Mouse (Mus musculus): ENCODE data around the gene Parn. TPM values are rescaled to one million over a fixed set of nuclear protein-coding genes. Genes with fewer than 3 reads are reported as not detected.
A peak's percentile ranks its signal among the peaks of the same experiment; 100 is the strongest.

The Parn gene
- polyA plus RNA-seq, 1 experiment from 2014 or later, result 34.3 TPM

DNA sequence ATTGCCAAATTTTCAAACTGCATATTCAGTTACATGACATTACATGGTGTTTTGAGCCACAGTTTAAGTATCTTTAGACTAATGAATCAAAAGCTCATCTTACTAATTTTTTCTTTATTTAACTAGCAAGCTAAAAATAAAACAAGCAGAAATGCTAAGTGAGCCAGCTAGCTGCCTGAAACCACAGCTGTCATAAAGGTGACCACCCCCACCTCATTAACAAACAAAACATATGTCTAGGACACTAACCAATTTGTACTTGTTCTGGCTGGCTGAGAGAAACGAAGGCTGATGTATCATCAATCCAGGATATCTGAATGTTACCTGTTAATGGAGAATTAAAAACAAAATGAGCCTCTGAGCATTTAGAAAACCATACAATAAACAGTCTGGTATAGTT is 65.2 kb downstream of the Parn start:
- DNase-seq (ENCODE audit: low read depth, low spot score), result no peak
- TF ChIP-seq CTCF (IDR thresholded peaks at IDR 0.05), result no peak
- no peaks in the 10 kb centered on the region for H3K27me3 ChIP-seq
- POLR2A ChIA-PET, result no interaction called here
- CTCF ChIA-PET, result interaction anchor here (1.2 kb wide), 1 partner anchor 8 kb away, joined by 3 read pairs; no protein-coding TSS in a partner anchor
- in situ Hi-C loops (cut with MboI; ENCODE audit: low pct_unique_long_range_greater_than_20kb), result loop anchor here (10.0 kb wide), 1 partner anchor 158 kb away; no protein-coding TSS in a partner anchor
- ATAC-seq, result no peak

- ChIA-PET CTCF (interaction anchor here (1.3 to 1.7 kb wide), 2 partner anchors 17 to 30 kb away, joined by 4 read pairs; no protein-coding TSS in a partner anchor), POLR2A (interaction anchor here (1.4 kb wide), 1 partner anchor 22 kb away, joined by 4 read pairs; no protein-coding TSS in a partner anchor)
- TF ChIP-seq CTCF (IDR thresholded peaks at IDR 0.05), result no peak
- no peaks in the 10 kb centered on the region for H3K27me3 ChIP-seq
- peak; percentile 74 for ATAC-seq
- no peak for DNase-seq (ENCODE audit: low read depth, low spot score)
- in situ Hi-C loops (cut with MboI; ENCODE audit: low pct_unique_long_range_greater_than_20kb), result no loop called here
These were observed 78.9 kb downstream of the Parn start for GRCm38 (mm10) chr16:13589049-13589408.

GRCm38 (mm10) chr16:13588182-13589048 is 79.6 kb downstream of the Parn start:
- ChIA-PET POLR2A (interaction anchor here (1.4 kb wide), 1 partner anchor 23 kb away, joined by 4 read pairs; no protein-coding TSS in a partner anchor), CTCF (interaction anchor here (1.2 to 1.7 kb wide), 3 partner anchors 18 to 50 kb away, joined by 3 to 4 read pairs (median 4); no protein-coding TSS in a partner anchor)
- DNase-seq (ENCODE audit: low read depth, low spot score) (no peak), ATAC-seq (peak; percentile 47)
- TF ChIP-seq CTCF (IDR thresholded peaks at IDR 0.05), result no peak
- no peaks in the 10 kb centered on the region for H3K27me3 ChIP-seq
- in situ Hi-C loops (cut with MboI; ENCODE audit: low pct_unique_long_range_greater_than_20kb), result no loop called here

DNA sequence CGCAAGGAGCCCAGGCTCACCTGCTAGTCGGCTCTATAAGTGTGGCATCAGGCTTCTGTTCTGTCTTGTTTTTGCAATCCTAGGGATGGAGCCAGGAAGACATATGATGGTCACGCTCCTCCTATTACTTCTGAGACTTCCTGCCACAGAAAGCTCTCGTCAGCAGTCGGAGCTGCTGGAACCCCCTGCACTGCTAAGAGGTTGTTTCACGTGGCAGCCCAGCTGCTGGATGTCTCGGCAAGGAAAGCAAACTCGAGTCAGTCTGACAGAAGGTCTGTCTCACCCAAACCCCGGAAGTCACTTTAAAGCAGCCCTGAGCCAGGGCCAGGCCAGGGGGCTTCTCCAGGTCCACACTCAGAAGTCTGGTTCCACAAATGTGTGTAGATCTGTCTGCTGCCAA is 82.7 kb downstream of the Parn start:
- no peak for TF ChIP-seq CTCF (IDR thresholded peaks at IDR 0.05)
- ChIA-PET CTCF (no interaction called here), POLR2A (no interaction called here)
- H3K27me3 ChIP-seq, result no peaks in the 10 kb centered on the region
- DNase-seq (ENCODE audit: low read depth, low spot score) (no peak), ATAC-seq (no peak)
- in situ Hi-C loops (cut with MboI; ENCODE audit: low pct_unique_long_range_greater_than_20kb), result no loop called here

GRCm38 (mm10) chr16:13580784-13581183 is 87.2 kb downstream of the Parn start:
- ChIA-PET CTCF (interaction anchor here (0.9 kb wide), 1 partner anchor 28 kb away, joined by 3 read pairs; no protein-coding TSS in a partner anchor), POLR2A (interaction anchor here (0.6 kb wide), 1 partner anchor 32 kb away, joined by 3 read pairs; no protein-coding TSS in a partner anchor)
- in situ Hi-C loops (cut with MboI; ENCODE audit: low pct_unique_long_range_greater_than_20kb), result no loop called here
- DNase-seq (ENCODE audit: low read depth, low spot score), result no peak
- no peak for ATAC-seq
- H3K27me3 ChIP-seq, result no peaks in the 10 kb centered on the region
- TF ChIP-seq CTCF (IDR thresholded peaks at IDR 0.05), result peak; percentile 63

DNA sequence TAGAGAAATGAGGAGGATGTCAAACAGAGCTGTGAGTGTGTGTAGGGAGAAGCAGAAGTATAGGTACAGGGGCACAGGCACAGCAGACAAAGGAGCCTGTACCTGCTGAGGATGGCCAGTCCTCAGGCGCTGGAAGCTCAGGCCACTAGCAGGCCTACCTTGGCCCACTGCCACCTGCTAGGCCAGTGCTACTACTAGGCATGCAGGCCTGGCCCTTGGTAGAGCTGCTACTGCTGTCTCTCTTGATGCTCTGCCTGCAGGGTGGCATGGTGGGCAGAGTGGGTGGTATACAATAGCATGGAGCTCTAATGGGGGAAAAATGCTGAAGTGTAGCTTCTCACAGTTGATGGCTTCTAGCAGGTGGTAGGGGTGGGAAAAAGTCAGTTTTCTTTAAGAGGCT is 88.0 kb downstream of the Parn start:
- POLR2A ChIA-PET, result no interaction called here
- H3K27me3 ChIP-seq, result no peaks in the 10 kb centered on the region
- in situ Hi-C loops (cut with MboI; ENCODE audit: low pct_unique_long_range_greater_than_20kb), result no loop called here
- TF ChIP-seq CTCF (IDR thresholded peaks at IDR 0.05), result no peak
- CTCF ChIA-PET, result interaction anchor here (0.8 kb wide), 1 partner anchor 48 kb away, joined by 3 read pairs; no protein-coding TSS in a partner anchor
- ATAC-seq, result no peak
- DNase-seq (ENCODE audit: low read depth, low spot score), result no peak

- POLR2A ChIA-PET, result no interaction called here
- no peak for TF ChIP-seq CTCF (IDR thresholded peaks at IDR 0.05)
- no peak for DNase-seq (ENCODE audit: low read depth, low spot score)
- H3K27me3 ChIP-seq, result no peaks in the 10 kb centered on the region
- CTCF ChIA-PET, result no interaction called here
- ATAC-seq, result no peak
- in situ Hi-C loops (cut with MboI; ENCODE audit: low pct_unique_long_range_greater_than_20kb), result no loop called here
These were observed 92.7 kb downstream of the Parn start for GRCm38 (mm10) chr16:13575306-13575705.

DNA sequence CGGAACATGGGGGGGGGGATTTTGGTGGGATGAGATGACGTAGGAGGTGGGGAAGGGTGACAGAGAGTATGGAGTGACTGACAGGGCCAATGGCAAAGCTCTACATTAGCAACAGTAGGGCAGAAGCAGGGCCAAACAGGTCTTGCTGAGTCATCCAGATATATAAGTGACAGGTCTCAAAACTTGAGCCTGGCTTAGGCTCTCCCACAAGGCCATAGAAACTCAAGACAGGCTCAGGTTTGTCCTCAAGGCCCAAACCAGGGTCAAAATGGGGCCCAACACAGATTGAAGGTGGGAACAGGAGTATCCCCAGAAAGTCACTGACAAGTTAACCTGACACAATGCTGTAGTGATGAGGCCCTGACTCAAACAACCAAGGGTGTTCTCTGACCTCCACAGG is 99.7 kb downstream of the Parn start:
- ChIA-PET POLR2A (no interaction called here), CTCF (no interaction called here)
- ATAC-seq (no peak), DNase-seq (ENCODE audit: low read depth, low spot score) (no peak)
- in situ Hi-C loops (cut with MboI; ENCODE audit: low pct_unique_long_range_greater_than_20kb), result no loop called here
- no peaks in the 10 kb centered on the region for H3K27me3 ChIP-seq
- TF ChIP-seq CTCF (IDR thresholded peaks at IDR 0.05), result no peak

DNA sequence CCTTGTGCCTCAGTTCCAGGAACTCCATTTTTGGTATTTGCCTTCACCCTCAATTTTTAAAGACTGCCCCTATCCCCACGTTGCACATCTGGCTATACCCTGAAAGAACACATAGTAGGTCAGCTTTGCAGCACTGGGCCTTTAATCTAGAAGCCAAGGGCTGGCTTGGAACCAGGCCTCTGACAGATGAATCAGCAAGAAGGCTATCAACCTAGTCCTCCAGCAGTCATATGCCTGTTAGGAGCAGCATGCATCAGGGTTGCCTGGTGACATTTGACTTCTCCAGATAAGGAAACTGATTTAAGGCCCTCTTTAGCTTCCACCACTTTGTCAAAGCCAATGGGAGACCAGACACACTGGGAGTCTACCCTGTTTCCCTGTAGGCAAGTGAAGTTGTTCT is 100.4 kb downstream of the Parn start:
- H3K27me3 ChIP-seq, result no peaks in the 10 kb centered on the region
- no peak for TF ChIP-seq CTCF (IDR thresholded peaks at IDR 0.05)
- in situ Hi-C loops (cut with MboI; ENCODE audit: low pct_unique_long_range_greater_than_20kb), result no loop called here
- ChIA-PET POLR2A (no interaction called here), CTCF (interaction anchor here (1.2 kb wide), 1 partner anchor 35 kb away, joined by 3 read pairs; no protein-coding TSS in a partner anchor)
- DNase-seq (ENCODE audit: low read depth, low spot score) (no peak), ATAC-seq (no peak)

- POLR2A ChIA-PET, result interaction anchor here (0.6 kb wide), 1 partner anchor 50 kb away, joined by 3 read pairs; no protein-coding TSS in a partner anchor
- in situ Hi-C loops (cut with MboI; ENCODE audit: low pct_unique_long_range_greater_than_20kb), result no loop called here
- ATAC-seq (no peak), DNase-seq (ENCODE audit: low read depth, low spot score) (no peak)
- CTCF ChIA-PET, result interaction anchor here (1.2 kb wide), 1 partner anchor 34 kb away, joined by 3 read pairs; no protein-coding TSS in a partner anchor
- H3K27me3 ChIP-seq, result no peaks in the 10 kb centered on the region
- TF ChIP-seq CTCF (IDR thresholded peaks at IDR 0.05), result no peak
These were observed 101.6 kb downstream of the Parn start for GRCm38 (mm10) chr16:13566351-13566750.

DNA sequence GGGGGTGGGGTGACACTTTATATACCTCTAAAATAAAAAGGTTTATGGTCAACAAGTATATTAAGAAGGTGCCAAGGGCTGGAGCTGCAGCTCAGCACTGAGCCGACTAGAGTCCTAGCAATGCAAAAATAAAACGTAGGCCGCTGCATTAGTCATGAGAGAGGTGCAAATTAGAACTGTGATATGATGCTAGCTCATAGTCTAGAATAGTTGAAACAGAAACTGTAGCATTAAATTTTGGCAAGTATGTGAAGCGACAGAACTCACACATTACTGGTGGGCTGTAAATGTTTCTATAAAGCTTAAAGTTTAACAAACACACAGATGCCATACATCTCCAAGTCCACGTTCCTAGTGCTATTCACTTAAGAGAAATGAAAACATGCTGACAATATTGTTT is 102.7 kb downstream of the Parn start:
- TF ChIP-seq CTCF (IDR thresholded peaks at IDR 0.05), result no peak
- POLR2A ChIA-PET, result no interaction called here
- ATAC-seq (no peak), DNase-seq (ENCODE audit: low read depth, low spot score) (no peak)
- no peaks in the 10 kb centered on the region for H3K27me3 ChIP-seq
- in situ Hi-C loops (cut with MboI; ENCODE audit: low pct_unique_long_range_greater_than_20kb), result no loop called here
- CTCF ChIA-PET, result interaction anchor here (2.5 kb wide), 1 partner anchor 20 kb away, joined by 5 read pairs; no protein-coding TSS in a partner anchor
